Mouse (Mus musculus) gastrocnemius, postnatal 10 days (tissue): Measurements from ENCODE around the gene Gm20388. TPM values are rescaled to one million over a fixed set of nuclear protein-coding genes. Genes with fewer than 3 reads are reported as not detected.

Experiments used
- DNase-seq: peaks from one replicate; pipeline ENCODE4 v3.0.0; 2021; ENCODE audit warnings: mixed read lengths
- total RNA-seq, 2 experiments: library from RNA; stranded (reverse); gene quantifications; 2 replicates each; pipeline ENCODE4 v1.2.3; 2021

The Gm20388 gene
- total RNA-seq, 2 experiments from 2014 or later = 2.9 to 6.0 TPM

DNA sequence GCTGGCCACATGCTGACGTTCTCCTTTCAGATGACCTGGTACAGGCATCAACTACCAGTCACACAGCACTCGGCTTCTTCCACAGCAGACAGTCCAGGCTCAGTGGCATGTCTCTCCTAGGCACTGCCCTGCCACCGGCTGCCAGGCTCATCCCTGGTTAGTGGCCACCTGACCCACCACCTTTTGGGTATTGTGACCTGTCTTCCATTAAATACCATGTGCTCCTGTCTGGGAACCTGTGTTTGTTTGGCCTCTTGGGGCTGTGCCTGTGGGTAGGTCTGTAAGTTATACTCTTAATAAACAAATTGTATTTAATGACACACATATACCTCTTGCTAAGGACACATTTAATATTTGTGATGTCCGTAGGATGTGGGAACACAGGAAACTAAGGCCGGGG is 460.5 kb downstream of the Gm20388 start:
- DNase-seq = no peak

DNA sequence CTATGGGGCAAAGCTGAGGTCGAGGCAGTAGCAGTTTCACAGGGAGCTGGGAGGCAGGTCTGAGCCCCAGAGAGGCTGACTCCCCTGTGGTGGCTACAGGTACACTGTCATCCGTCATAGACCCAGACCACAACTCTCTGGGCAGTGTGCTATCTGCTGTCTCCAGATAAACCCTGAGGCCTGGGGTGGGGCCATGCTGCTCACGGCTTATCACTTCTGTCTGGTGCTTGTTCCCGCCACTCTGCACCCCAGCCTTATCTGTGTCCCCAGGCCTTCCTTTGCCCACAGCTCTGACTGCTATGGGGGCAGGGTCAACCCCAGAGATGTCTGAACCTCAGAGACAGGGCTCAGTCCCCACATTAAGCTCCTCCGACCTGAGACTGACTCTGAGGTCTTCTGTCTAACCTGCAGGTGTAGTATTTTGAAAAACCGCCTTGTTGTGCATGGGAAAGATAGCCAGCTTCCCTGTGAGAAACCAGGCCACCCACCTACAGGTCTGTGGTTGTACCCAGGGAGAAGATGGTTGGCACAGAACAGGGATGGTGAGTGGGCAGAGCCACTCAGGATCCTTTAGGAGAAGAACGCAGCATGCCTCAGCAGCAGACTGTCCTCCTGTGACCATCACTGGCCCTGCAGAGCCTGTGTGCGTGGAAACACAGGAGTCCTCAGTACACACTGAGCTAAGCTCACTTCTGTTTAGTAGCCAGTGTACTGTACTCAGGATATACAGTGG is 461.2 kb downstream of the Gm20388 start:
- DNase-seq = no peak

DNA sequence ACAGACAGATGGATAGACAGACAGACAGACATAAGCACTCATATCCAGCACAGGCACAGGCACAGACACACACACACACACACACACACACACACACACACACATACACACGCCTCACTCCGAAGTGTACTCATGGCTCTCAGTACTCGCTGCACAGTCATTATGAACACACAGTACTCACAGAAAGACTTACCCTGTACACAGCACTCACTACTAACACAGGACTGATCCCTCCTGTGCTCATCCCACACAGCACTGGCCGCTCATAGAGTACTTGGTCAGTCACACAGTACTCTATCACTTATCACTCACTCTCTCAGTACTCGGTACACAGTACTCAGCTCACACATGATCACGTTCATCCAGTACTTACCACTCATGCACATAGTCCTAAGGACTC is 462.0 kb downstream of the Gm20388 start:
- no peak for DNase-seq

GRCm38 (mm10) chr8:120373621-120374020 is 463.0 kb downstream of the Gm20388 start:
- no peak for DNase-seq

DNA sequence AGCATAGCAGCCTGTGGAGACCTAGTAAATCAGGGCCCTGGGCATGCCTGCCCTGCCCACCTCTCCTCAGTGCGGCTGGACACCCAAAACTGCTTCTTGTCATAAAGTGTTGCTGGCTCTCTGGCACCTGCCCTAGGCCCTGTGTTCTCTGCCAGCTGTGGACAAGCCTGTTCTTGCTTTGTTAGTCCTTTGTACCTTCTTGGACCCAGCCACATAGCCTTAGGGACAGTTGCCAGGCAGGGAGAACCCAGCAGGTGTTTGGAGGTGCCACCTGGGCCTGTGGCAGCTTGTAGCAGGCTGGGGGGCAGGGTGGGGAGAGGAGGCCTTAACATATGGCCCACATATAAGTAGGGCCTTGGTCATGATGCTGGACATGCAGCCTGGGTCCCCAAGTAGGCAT is 463.4 kb downstream of the Gm20388 start:
- no peak for DNase-seq

DNA sequence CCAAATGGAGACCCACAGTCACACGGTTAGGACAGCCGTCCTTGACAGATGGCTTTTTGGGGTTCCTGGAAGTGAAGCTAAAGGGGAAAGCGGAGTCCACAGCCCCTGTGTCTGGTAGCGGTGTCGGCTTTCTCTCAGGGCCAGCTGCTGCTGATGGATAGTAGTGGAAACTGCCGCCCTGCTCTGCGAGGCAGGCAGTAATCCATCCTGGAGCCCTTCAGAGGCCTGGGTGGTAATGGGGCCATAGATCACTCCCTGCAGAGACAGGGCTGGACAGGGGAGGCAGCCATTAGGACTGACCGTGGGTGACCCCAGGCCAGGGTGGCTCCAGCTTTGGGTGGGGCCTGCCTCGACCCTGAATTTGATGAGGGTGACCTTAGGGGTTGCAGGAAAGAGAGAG is 463.9 kb downstream of the Gm20388 start:
- DNase-seq = no peak

DNA sequence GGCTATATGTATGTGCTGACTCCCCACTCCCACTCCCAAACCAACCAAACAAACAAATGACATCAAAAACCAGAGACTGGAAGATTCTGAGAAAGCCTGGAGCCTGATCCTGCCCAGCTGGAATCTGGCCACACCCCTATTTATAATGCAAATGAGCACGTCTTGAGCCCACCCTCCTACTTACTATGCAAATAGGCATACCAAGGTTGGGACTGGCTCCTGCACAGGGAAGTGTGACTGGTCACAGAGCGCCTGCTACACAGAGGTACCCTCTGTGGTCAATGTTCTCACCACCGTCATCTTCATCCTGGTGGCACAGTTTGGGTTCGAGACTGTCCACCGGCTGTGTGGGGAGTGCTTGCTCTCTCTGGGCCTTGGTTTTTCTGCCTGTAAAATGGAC is 464.5 kb downstream of the Gm20388 start:
- DNase-seq = no peak

- no peak for DNase-seq
These were observed 465.6 kb downstream of the Gm20388 start for GRCm38 (mm10) chr8:120376215-120376614.

DNA sequence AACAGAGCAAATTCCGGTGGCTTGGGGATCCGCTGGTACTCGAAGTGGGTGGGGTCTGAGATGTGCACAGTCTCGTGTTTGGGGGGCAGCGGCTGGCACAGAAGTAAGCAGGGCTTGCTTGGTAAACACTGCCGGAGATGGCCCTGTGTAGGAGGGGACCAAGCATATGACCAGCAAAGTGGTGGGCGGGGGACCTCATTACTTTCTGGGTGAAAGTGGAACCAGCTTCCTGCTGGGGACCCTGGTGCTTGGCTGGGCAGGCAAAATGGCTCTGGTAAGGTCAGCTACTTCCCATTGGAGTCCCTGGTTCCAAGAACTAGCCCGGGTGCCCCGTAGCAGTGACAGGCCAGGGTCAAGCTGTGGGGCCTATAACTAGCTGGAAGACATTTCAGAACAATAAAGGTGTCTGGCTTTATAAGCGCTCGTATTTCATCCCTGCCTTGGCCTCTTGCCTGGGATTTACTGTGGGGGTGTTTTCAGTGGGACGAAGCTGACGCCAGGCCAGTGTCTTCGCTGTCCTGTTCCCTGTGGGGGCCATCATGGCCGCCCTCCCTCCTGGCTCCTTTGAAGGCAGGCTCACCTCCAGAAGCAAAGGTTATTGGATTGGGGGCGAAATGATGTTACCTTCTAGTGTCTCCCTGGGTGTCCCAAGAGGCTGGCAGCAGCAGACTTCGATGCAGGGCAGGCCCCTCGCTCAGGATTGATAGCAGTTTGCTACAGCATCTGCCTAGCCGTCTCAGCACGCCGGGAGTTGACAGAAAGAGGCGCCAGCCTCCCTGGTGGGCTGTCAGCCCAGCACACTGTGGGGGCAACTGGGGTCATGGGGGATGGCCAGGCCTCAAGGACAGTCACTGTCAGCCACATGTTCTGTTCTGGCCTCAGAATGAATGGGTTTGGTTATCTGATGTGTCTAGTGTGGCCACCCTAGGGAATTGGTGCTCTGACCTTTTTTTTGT is 466.5 kb downstream of the Gm20388 start:
- no peak for DNase-seq

- no peak for DNase-seq
These were observed 467.2 kb downstream of the Gm20388 start for GRCm38 (mm10) chr8:120377803-120378189.

- DNase-seq = peak; percentile 71
These were observed 467.7 kb downstream of the Gm20388 start for GRCm38 (mm10) chr8:120378306-120378705.

DNA sequence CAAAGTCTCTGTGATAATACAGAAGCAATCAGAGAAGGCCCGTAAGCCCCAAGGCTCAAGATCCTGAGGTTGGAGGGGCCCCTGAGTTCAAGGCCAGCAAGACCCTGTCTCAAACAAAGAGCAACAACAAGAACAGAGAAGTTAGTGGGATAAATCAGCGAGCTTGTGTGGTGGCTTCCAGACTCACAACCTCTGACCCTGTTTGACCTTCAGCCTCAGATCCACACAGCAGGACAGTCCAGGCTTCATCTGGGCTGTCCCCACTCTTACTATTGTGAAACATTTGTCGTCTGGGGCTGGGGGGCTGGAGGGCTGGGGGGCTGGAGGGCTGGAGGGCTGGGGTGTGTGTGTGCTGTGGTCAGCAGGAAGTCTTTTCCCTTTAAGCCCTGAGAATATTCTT is 468.4 kb downstream of the Gm20388 start:
- DNase-seq = no peak

- DNase-seq = no peak
These were observed 471.2 kb downstream of the Gm20388 start for GRCm38 (mm10) chr8:120381865-120382264.

DNA sequence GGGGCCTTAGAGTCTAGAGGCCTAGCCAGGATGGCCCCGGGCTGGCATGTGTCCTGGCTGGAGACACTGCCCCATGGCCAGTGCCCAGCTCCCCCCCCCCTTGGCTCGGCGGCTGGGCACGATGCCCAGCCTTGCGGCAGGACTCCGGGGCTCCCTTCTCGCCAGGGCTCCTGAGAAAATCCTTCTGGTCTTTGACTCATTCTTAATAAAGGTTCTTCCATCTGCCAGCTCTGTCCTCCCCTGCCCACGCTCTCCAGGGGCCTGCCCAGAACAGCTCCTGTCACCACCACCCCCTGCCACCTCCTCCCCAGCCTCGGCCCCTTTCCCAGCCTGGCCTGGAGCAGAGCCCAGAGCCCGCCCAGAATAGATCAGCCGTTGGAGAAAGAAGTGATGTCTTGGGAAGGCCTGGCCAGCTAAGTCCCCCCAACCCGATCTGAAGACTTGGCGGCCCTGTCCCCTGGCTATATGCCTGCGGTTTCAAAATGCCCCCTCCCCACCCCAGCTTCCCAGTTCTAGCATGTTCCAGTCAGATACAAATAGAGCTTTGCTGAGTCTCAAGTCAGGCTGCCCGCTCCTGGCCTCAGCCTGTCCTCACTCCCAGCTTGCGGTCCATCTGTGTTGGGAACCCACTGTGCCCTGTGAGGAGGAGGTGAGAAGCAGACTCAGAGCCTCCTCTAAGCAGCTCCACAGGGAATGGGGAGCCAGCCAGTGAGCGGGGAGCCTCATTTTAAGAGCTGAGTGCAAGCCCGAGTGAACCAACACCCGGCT is 472.0 kb downstream of the Gm20388 start:
- peak; percentile 87 for DNase-seq

DNA sequence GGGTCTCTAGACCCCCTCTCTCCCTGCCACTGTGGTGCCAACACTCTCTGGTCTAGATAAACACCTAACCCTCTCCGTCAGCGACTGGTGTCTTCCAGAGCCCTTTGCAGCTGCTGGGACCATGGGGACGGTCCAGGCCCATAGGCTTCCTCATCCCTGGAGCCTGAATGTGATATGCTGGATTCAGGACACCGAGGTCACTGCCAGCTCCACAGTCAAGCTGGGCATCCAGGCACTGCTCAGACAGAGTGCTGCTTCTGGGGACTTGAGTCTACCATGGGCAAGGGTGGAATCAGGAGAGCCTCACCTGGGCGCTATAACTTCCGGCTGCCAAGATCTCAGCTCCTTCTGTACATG is 472.5 kb downstream of the Gm20388 start:
- DNase-seq = no peak

DNA sequence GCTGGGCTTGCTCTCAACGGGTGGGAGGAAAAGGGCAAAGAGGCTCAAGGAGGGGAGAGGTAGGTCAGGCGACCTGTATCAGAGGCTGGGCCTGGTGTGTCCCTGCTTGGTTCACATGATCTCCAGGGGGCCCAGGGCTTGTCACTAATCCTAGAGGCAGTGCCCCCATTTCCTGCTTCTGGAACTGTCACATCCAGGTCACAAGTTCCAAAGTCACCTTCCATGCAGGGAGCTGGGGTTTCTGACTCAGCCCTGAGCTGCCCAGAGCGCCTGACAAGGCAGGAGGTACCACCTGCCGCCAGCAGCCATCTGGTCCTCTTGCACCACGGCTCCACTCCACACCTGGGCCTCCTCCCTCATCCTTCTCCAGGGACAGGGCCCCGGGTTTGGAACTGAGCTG is 473.1 kb downstream of the Gm20388 start:
- no peak for DNase-seq

- DNase-seq = no peak
These were observed 474.1 kb downstream of the Gm20388 start for GRCm38 (mm10) chr8:120384745-120385144.

DNA sequence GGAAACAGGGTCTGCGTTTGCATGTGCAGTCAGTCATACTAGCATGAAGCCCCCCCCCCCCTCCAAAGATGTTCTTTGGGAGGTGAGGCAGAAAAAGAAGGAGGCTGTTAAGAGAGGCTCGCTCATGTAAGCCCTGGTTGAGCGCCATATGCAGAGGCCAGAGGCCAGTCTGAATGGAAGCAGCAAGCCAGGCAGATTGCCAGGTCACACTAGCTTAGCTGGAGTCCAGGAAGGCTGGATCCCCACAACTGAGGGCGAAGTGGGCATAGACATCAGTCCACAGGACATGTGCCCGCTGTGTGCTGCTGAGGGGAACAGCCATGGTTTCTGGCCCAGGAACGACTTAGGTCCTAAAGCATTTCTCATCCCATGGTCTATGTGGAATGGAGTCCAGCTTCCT is 477.6 kb downstream of the Gm20388 start:
- DNase-seq = no peak

DNA sequence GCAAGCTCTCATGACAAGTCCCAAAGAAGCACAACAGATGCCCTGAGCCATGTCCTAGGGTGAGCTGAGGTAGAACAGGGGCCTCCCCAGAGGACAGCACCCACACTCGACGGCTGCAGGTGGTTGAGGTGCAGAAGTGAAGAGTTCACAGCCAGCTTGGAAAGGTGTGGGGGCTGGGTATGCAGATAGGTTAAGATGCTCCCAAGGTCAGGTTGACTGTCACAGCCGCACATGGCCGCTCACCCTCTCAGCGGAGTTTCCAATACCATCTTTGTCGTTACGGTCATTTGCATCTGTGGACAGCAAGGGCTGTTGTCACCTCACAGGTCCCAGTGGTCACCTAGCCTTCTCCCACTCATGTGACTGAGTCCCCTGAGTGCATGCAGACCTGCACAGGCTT is 480.0 kb downstream of the Gm20388 start:
- DNase-seq = no peak

DNA sequence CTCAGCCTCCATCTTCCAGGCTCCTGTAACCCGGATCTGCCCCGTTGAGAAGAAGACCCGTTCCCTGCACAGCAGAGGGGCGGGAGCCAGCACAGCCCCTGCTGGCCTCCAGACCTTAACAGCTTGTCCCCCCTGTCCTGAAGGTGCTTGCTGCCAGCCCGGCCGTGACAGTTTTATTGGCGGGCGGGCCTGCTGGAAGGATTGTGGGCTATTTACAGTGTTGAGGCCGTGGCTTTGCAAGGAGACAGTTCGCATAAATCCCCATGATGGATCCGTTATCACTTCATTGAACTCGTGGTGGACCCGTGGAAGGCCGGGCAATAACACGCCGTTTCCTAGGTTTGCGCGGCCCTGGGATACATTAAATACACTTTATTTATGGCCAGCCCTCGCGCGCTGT is 481.2 kb downstream of the Gm20388 start:
- DNase-seq = no peak

- no peak for DNase-seq
These were observed 482.4 kb downstream of the Gm20388 start for GRCm38 (mm10) chr8:120393085-120393484.

GRCm38 (mm10) chr8:120393871-120394275 is 483.2 kb downstream of the Gm20388 start:
- DNase-seq = peak; percentile 56

DNA sequence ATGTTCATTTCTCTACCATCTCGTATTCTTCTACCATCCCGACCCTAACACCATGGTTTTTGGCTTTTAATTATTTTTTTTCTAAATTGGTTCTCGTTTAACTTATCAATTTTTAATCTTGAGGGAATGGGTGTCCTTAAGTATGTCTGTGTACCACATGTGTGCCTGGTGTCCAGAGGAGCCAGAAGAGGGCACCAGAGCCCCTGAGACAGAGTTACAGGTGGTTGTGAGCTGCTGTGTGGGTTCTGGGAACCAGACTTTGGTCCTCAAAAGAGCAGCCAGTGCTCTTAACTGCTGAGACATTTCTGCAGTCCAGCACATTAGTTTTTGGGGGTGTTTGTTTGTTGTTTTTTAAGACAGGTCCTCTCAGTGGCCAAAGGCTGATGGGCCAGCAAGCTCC is 485.3 kb downstream of the Gm20388 start:
- no peak for DNase-seq
